In the genomic region with DNA sequence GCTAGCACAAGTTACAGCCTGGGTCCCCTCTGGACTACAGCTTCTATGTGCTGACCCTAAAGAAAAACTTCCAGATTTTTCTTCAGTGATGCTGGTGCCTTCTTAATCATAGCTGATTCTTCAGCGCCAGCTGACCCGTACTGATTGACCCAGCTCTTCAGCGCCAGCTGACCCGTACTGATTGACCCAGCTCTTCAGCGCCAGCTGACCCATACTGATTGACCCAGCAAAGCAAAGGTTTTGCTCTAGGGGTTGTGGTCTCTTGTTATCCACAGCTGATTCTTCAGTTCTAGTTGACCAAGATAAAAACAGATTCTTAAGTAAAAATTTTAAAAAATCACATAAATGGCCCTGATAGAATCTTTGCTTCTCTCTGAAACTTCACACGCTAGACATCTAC, we compare ENCODE assay signal across 22 mouse cellular contexts. TPM values are rescaled to one million over a fixed set of nuclear protein-coding genes. Genes with fewer than 3 reads are reported as not detected.
"Had no signal": no experiment of that assay in that cellular context is flagged by ENCODE, and none has a peak within 500 bp of the region (broad histone marks: within the 10 kb centered on the region; RNA-seq: fewer than 3 reads in every experiment).

No protein-coding gene starts in this region.

- H3K4me3 ChIP-seq: lung, embryonic 15.5 days; megakaryocyte, embryonic 14.5 days; midbrain, embryonic 12.5 days; neural tube, embryonic 12.5 days; stomach, embryonic 15.5 days had no signal

- H3K9me3 ChIP-seq: lung, embryonic 15.5 days; megakaryocyte, embryonic 14.5 days; stomach, embryonic 15.5 days had no signal

- H3K27ac ChIP-seq: liver, embryonic 14.5 days; lung, embryonic 15.5 days; macrophage; midbrain, embryonic 12.5 days; neural tube, embryonic 12.5 days; stomach, embryonic 15.5 days; stomach, postnatal 0 days had no signal

- H3K9ac ChIP-seq: liver, embryonic 14.5 days; lung, embryonic 15.5 days; midbrain, embryonic 12.5 days; neural tube, embryonic 12.5 days; stomach, embryonic 15.5 days had no signal

- ATAC-seq: lung, postnatal 0 days had no signal

- H3K27me3 ChIP-seq: lung, embryonic 15.5 days; megakaryocyte, embryonic 14.5 days; midbrain, embryonic 12.5 days; neural tube, embryonic 12.5 days; stomach, embryonic 15.5 days had no signal

- H3K4me2 ChIP-seq: lung, embryonic 15.5 days; midbrain, embryonic 12.5 days; neural tube, embryonic 12.5 days; stomach, embryonic 15.5 days had no signal

- DNase-seq: lung, adult 2 months; lung, postnatal 14 days; lung, postnatal 36 days; midbrain, embryonic 14.5 days; right cerebral cortex, postnatal 14 days; thymus, adult 2 months; thymus, postnatal 25 days; thymus, postnatal 4 days had no signal

- H3K36me3 ChIP-seq: lung, embryonic 15.5 days; midbrain, embryonic 12.5 days; neural tube, embryonic 12.5 days; stomach, embryonic 15.5 days had no signal

RNA-seq across cellular contexts. Expression of gene Hsd17b3, which starts 35.9 kb away (rescaled TPM):
- polyA plus RNA-seq: liver, embryonic 14.5 days; liver, embryonic 16.5 days; lung, adult 2 months; lung, embryonic 15.5 days; lung, postnatal 0 days; macrophage; midbrain, embryonic 12.5 days; midbrain, embryonic 14.5 days; midbrain, postnatal 0 days; neural tube, embryonic 14.5 days; spleen, adult 2 months; stomach, embryonic 15.5 days; stomach, postnatal 0 days; urinary bladder, adult 2 months had no signal
